Mouse (Mus musculus) embryo, embryonic 10.5 days (tissue): ENCODE measurements at regions not wholly inside any gene's neighbourhood (a gene's known extent, or its start where the extent isn't known, plus 50 kb on each side); places are given as distances from the start of the nearest gene placed in this dataset.
"Not testable (repeated sequence)": the region's sequence is repeated elsewhere in the genome, so short reads cannot be mapped to it uniquely, and the experiment has no call there.

Experiments
- DNase-seq: peaks from one replicate; pipeline ENCODE4 v3.0.0-alpha.2; 2015; ENCODE audit warnings: low spot score

DNA sequence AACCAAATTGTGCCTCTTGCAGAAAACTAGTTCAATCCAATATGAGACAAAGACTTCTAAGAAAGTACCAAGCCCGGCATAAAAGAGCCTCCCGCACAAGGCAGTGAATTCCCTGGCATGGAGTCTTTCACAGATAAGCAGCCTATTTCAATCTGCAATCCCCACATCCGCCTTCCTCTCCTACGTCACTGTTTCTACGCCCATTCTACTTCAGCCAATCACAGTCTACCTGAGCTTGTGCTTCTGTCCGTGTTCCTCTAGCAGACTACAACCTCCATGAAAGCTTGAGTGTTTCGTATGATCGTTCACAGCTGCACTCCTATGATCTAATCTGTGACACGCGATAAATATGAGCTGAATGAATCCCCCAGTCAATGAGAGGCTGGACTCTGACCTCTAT lies 155.6 kb upstream of the Ipo5 start:
- DNase-seq, result no peak

- no peak for DNase-seq
These were observed 152.7 kb upstream of the Ipo5 start for GRCm38 (mm10) chr14:120758200-120758830.

DNA sequence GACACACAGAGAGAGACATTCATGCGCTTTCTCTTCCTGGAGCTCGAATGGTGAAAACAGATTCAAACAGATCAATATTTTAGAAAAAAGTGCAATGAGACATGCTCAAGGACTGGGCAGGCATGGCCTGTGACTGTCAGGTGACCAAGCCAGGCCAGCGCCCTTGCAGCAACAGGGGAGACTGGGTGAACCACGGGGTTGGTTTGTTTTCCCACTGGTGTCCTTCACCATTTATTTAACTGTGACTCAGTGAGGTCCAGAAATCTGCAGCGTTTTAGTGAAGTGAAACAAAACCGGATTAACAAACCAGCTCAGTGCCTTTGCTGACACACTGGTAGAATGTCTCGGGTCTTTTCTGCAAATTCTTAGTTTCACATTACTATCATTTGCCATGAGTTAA lies 148.9 kb upstream of the Ipo5 start:
- DNase-seq, result no peak

GRCm38 (mm10) chr14:120762733-120763132 lies 148.3 kb upstream of the Ipo5 start:
- no peak for DNase-seq

- no peak for DNase-seq
These were observed 147.2 kb upstream of the Ipo5 start for GRCm38 (mm10) chr14:120763796-120764195.

GRCm38 (mm10) chr14:120764386-120764785 lies 146.6 kb upstream of the Ipo5 start:
- DNase-seq, result no peak

GRCm38 (mm10) chr14:120766451-120766850 lies 144.6 kb upstream of the Ipo5 start:
- no peak for DNase-seq

- DNase-seq, result no peak
These were observed 140.4 kb upstream of the Ipo5 start for GRCm38 (mm10) chr14:120770579-120770978.

DNA sequence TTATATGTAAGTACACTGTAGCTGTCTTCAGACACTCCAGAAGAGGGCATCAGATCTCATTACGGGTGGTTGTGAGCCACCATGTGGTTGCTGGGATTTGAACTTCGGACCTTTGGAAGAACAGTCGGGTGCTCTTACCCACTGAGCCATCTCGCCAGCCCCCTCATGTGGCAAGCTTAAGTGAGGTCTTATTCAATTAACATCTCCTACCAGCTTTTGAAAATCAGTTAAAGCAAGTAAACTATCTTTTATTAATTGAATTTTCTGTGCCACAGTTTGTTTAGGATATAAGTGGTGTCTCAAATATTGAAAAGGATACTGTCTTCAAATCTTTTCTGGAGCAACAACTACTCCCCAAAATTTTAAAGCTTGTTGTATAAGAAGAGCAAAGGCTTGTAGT lies 138.0 kb upstream of the Ipo5 start:
- not testable (repeated sequence) for DNase-seq

GRCm38 (mm10) chr14:120791828-120792554 lies 119.0 kb upstream of the Ipo5 start:
- peak; percentile 50 for DNase-seq

DNA sequence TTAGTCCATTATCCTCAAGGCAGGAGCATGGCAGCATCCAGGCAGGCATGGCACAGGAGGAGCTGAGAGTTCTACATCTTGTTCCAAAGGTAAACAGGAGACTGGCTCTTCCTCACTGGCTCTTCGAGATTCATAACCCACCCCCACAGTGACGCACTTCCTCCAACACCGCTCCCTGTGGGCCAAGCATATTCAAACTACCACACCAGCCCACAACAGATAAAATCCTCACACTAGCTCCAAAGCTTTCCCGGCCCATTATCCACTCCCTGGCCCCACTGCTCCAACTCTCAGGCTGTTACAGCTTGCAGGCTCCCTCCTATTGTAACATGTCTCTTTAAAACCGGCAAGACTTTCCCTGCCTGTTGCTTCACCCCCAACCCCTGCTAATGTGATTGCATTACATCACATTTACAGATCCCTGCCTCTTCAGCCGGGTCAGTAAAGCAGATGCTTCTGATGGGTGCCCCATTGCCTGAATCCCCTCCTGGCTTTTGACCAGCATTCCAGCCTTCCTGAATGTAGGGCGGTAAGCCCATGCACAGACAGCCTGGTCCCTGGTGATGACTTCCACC lies 113.0 kb upstream of the Ipo5 start:
- no peak for DNase-seq

DNA sequence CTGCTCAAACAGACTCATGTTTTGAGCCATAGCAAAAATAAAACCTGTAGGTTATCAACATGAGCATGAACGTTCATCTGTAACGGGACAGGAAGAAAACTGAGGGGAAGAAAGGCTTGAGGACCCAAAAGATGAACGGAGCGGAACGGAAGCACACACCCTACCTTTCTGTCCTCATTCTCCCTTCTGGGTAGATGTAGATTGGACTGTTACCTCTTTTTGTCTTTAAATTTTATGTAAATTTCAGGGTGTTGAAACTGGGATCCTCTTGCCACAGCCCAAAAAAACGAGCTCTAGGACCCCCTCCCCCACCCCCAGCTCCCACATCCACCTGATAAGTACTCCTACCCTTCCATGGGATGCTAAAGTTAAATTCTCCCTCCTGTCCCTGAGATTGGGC lies 107.8 kb upstream of the Ipo5 start:
- DNase-seq, result no peak

- peak; percentile 85 for DNase-seq
These were observed 107.3 kb upstream of the Ipo5 start for GRCm38 (mm10) chr14:120803739-120804138.

GRCm38 (mm10) chr14:120804183-120804848 lies 106.7 kb upstream of the Ipo5 start:
- DNase-seq, result peak; percentile 36

DNA sequence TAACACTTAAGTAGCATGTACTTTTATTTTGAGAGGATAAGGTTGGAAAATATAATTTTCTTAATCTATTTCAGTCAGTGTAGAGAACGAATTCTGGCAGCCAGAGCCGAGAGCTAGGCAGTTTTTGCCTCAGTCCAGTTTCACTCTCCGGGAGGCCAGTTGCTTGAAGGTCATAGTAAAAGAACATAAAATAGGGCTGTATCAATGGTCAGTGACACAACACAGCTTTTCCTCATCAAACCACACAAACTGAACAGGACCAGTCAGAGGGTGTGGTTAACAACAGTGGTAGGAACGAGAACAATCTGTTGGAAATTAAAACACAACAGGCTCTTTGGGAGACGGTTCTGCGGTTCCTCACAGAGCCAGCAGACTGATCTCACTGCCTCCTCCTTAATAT lies 105.9 kb upstream of the Ipo5 start:
- DNase-seq, result no peak

DNA sequence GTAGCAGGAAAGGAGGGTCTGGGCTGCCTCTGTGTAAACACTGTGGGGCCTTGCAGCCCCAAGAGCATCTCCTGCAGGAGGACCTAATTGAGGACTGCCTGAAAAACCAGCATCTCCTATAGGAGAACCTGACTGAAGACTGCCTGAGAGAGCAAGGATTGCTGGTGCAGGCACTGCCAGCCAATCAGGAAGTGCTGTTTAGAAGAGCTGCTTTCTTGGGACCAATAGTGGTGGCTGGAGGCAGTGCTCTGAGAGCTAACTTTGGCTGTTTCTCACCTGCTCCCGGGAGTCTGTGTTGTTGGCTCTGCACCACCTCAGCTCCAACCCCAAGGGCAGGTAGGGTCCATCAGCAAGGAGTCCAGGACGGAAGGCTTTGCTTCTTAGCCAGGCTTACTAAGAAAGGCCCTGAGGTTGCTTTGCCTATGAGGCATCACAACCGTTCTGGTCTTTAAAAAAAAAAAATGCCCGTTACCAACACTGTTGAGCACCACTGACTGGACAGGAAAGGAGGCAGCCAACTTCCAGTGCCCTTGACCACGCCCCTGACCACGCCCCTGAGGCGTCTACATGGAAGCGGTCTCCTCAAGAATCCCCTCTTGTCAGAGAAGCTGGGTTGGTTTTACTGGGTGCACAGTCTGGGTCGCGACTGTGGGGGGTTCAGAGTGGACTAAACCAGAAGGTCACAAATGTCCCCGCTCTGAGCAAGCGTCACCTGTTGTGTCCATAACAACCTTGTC lies 105.0 kb upstream of the Ipo5 start:
- not testable (repeated sequence) for DNase-seq

GRCm38 (mm10) chr14:120806553-120806893 lies 104.5 kb upstream of the Ipo5 start:
- no peak for DNase-seq

- no peak for DNase-seq
These were observed 101.7 kb upstream of the Ipo5 start for GRCm38 (mm10) chr14:120809321-120809720.

DNA sequence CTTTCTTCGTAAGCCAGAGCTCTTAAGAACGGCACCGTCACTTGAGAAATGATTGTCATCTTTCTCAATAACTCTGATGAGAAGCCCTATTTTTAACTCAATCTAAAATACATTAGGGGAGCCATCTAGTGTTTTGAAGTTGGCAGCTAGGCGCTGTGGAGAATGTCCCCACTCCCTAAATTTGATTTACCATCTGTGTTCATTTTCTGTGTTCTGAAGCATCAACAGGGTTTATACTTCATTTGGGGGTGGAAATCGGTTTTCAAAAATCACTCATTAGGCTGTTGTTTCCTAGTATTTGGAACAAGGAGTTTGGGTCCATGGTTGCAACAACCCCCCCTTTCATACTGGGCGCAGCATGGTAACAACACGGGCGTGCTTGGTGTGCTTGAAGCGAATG lies 97.1 kb upstream of the Ipo5 start:
- DNase-seq, result no peak

GRCm38 (mm10) chr14:120815126-120815525 lies 95.9 kb upstream of the Ipo5 start:
- not testable (repeated sequence) for DNase-seq

GRCm38 (mm10) chr14:120816529-120816928 lies 94.5 kb upstream of the Ipo5 start:
- DNase-seq, result no peak

DNA sequence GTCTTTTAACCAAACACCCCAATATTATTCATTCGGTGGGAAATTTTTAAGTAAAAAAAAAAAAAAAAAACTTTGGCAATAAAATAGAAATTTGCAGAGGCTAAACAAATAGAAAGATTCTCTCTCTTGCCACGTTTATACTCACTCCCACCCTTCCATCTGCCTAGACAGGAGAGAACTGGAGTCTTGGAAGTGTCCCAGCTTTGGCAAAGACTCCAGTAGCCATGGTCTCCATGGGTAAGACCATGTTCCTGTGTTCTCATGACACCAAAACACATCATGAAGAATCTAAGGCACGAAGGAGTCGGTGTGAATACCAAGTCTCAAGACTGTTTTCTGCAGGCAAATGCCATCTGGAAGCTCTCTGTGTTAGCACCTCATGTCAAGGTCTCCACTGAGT lies 84.8 kb upstream of the Ipo5 start:
- no peak for DNase-seq
